Mouse (Mus musculus): ENCODE results near the gene Capn12.
A peak's percentile ranks its signal among the peaks of the same experiment; 100 is the strongest.

Capn12 gene

GRCm38 (mm10) chr7:28901311-28902125, 20.3 kb downstream of the Capn12 start:
- Histone ChIP-seq H3K27me3 (ENCODE audit: insufficient read depth, low read length) (no peaks in the 10 kb centered on the region), H3K4me3 (replicated peaks; ENCODE audit: low read length) (no peak overlapping the region), H3K36me3 (ENCODE audit: insufficient read depth, low read length) (peaks cover 100% of the 10 kb centered on the region), H3K4me1 (replicated peaks; ENCODE audit: low read depth, low read length) (peaks cover 45% of the 10 kb centered on the region), H3K9me3 (ENCODE audit: low read length) (no peaks in the 10 kb centered on the region)
- TF ChIP-seq POU5F1 (IDR thresholded peaks at IDR 0.05; ENCODE audit: borderline replicate concordance, low read length): no peak
- TF ChIP-seq CTCF (conservative IDR thresholded peaks at IDR 0.05; ENCODE audit: low read length): no peak
- no peak for TF ChIP-seq NANOG (IDR thresholded peaks at IDR 0.05; ENCODE audit: borderline replicate concordance, low read length)

- Histone ChIP-seq H3K4me1 (replicated peaks; ENCODE audit: low read depth, low read length) (peaks cover 40% of the 10 kb centered on the region), H3K4me3 (replicated peaks; ENCODE audit: low read length) (no peak overlapping the region), H3K9me3 (ENCODE audit: low read length) (no peaks in the 10 kb centered on the region), H3K27me3 (ENCODE audit: insufficient read depth, low read length) (no peaks in the 10 kb centered on the region), H3K36me3 (ENCODE audit: insufficient read depth, low read length) (peaks cover 100% of the 10 kb centered on the region)
- no peak for TF ChIP-seq POU5F1 (IDR thresholded peaks at IDR 0.05; ENCODE audit: borderline replicate concordance, low read length)
These were observed 21.0 kb downstream of the Capn12 start for GRCm38 (mm10) chr7:28902180-28902579.

- peaks cover 100% of the 10 kb centered on the region for H3K36me3 ChIP-seq (ENCODE audit: insufficient read depth, low read length)
- H3K4me1 ChIP-seq (replicated peaks; ENCODE audit: low read depth, low read length): peaks cover 40% of the 10 kb centered on the region
- no peaks in the 10 kb centered on the region for H3K27me3 ChIP-seq (ENCODE audit: insufficient read depth, low read length)
- no peaks in the 10 kb centered on the region for H3K9me3 ChIP-seq (ENCODE audit: low read length)
- 0 out of 2 replicates have a peak overlapping the region, but pooled peaks have one; percentile 10 for H3K4me3 ChIP-seq (replicated peaks; ENCODE audit: low read length)
- TF ChIP-seq POU5F1 (IDR thresholded peaks at IDR 0.05; ENCODE audit: borderline replicate concordance, low read length): no peak
- TF ChIP-seq CTCF (conservative IDR thresholded peaks at IDR 0.05; ENCODE audit: low read length): no peak
- TF ChIP-seq NANOG (IDR thresholded peaks at IDR 0.05; ENCODE audit: borderline replicate concordance, low read length): no peak
These were observed 21.6 kb downstream of the Capn12 start for GRCm38 (mm10) chr7:28902809-28903208.

GRCm38 (mm10) chr7:28903778-28904177, 22.6 kb downstream of the Capn12 start:
- TF ChIP-seq NANOG (IDR thresholded peaks at IDR 0.05; ENCODE audit: borderline replicate concordance, low read length) (no peak), CTCF (conservative IDR thresholded peaks at IDR 0.05; ENCODE audit: low read length) (no peak), POU5F1 (IDR thresholded peaks at IDR 0.05; ENCODE audit: borderline replicate concordance, low read length) (no peak)
- peaks cover 34% of the 10 kb centered on the region for H3K4me1 ChIP-seq (replicated peaks; ENCODE audit: low read depth, low read length)
- peaks cover 100% of the 10 kb centered on the region for H3K36me3 ChIP-seq (ENCODE audit: insufficient read depth, low read length)
- H3K9me3 ChIP-seq (ENCODE audit: low read length): no peaks in the 10 kb centered on the region
- no peaks in the 10 kb centered on the region for H3K27me3 ChIP-seq (ENCODE audit: insufficient read depth, low read length)
- H3K4me3 ChIP-seq (replicated peaks; ENCODE audit: low read length): no peak overlapping the region

- H3K36me3 ChIP-seq (ENCODE audit: insufficient read depth, low read length): peaks cover 100% of the 10 kb centered on the region
- H3K27me3 ChIP-seq (ENCODE audit: insufficient read depth, low read length): no peaks in the 10 kb centered on the region
- H3K9me3 ChIP-seq (ENCODE audit: low read length): no peaks in the 10 kb centered on the region
- no peak for TF ChIP-seq POU5F1 (IDR thresholded peaks at IDR 0.05; ENCODE audit: borderline replicate concordance, low read length)
- no peak for TF ChIP-seq NANOG (IDR thresholded peaks at IDR 0.05; ENCODE audit: borderline replicate concordance, low read length)
- no peak for TF ChIP-seq CTCF (conservative IDR thresholded peaks at IDR 0.05; ENCODE audit: low read length)
- H3K4me1 ChIP-seq (replicated peaks; ENCODE audit: low read depth, low read length): peaks cover 55% of the 10 kb centered on the region
- H3K4me3 ChIP-seq (replicated peaks; ENCODE audit: low read length): no peak overlapping the region
These were observed 26.0 kb downstream of the Capn12 start for GRCm38 (mm10) chr7:28907195-28907594.

GRCm38 (mm10) chr7:28911632-28912031, 30.4 kb downstream of the Capn12 start:
- TF ChIP-seq NANOG (IDR thresholded peaks at IDR 0.05; ENCODE audit: borderline replicate concordance, low read length) (no peak), CTCF (conservative IDR thresholded peaks at IDR 0.05; ENCODE audit: low read length) (no peak), POU5F1 (IDR thresholded peaks at IDR 0.05; ENCODE audit: borderline replicate concordance, low read length) (no peak)
- H3K27me3 ChIP-seq (ENCODE audit: insufficient read depth, low read length): no peaks in the 10 kb centered on the region
- H3K4me1 ChIP-seq (replicated peaks; ENCODE audit: low read depth, low read length): peaks cover 56% of the 10 kb centered on the region
- H3K36me3 ChIP-seq (ENCODE audit: insufficient read depth, low read length): peaks cover 100% of the 10 kb centered on the region
- H3K4me3 ChIP-seq (replicated peaks; ENCODE audit: low read length): no peak overlapping the region
- H3K9me3 ChIP-seq (ENCODE audit: low read length): no peaks in the 10 kb centered on the region

GRCm38 (mm10) chr7:28913171-28913570, 31.9 kb downstream of the Capn12 start:
- Histone ChIP-seq H3K36me3 (ENCODE audit: insufficient read depth, low read length) (peaks cover 100% of the 10 kb centered on the region), H3K27me3 (ENCODE audit: insufficient read depth, low read length) (no peaks in the 10 kb centered on the region), H3K4me3 (replicated peaks; ENCODE audit: low read length) (no peak overlapping the region), H3K9me3 (ENCODE audit: low read length) (no peaks in the 10 kb centered on the region), H3K4me1 (replicated peaks; ENCODE audit: low read depth, low read length) (peaks cover 69% of the 10 kb centered on the region)
- TF ChIP-seq CTCF (conservative IDR thresholded peaks at IDR 0.05; ENCODE audit: low read length) (no peak), NANOG (IDR thresholded peaks at IDR 0.05; ENCODE audit: borderline replicate concordance, low read length) (no peak), POU5F1 (IDR thresholded peaks at IDR 0.05; ENCODE audit: borderline replicate concordance, low read length) (no peak)

- H3K4me3 ChIP-seq (replicated peaks; ENCODE audit: low read length): no peak overlapping the region
- no peaks in the 10 kb centered on the region for H3K27me3 ChIP-seq (ENCODE audit: insufficient read depth, low read length)
- peaks cover 100% of the 10 kb centered on the region for H3K36me3 ChIP-seq (ENCODE audit: insufficient read depth, low read length)
- TF ChIP-seq NANOG (IDR thresholded peaks at IDR 0.05; ENCODE audit: borderline replicate concordance, low read length) (no peak), CTCF (conservative IDR thresholded peaks at IDR 0.05; ENCODE audit: low read length) (peak; percentile 26), POU5F1 (IDR thresholded peaks at IDR 0.05; ENCODE audit: borderline replicate concordance, low read length) (no peak)
- H3K9me3 ChIP-seq (ENCODE audit: low read length): no peaks in the 10 kb centered on the region
- peaks cover 85% of the 10 kb centered on the region for H3K4me1 ChIP-seq (replicated peaks; ENCODE audit: low read depth, low read length)
These were observed 35.3 kb downstream of the Capn12 start for GRCm38 (mm10) chr7:28916491-28916890.

All from E14TG2a.4 (cell line).